Mouse (Mus musculus) G1E (cell line): ENCODE data around the gene Sorcs1.

Source experiments
- CTCF ChIP-seq: IDR thresholded peaks from 2 replicates; pipeline ENCODE4 v1.5.1; 2012; ENCODE audit warnings: low read depth, low read length, inconsistent platforms, mixed read lengths
- GATA1 ChIP-seq: IDR thresholded peaks from 2 replicates; pipeline ENCODE4 v1.6.1; 2012; ENCODE audit warnings: borderline replicate concordance, low read length, inconsistent platforms, mixed read lengths
- GATA2 ChIP-seq: IDR thresholded peaks from 2 replicates; pipeline ENCODE4 v1.6.1; 2012; ENCODE audit warnings: low read depth, low read length, inconsistent platforms, borderline replicate concordance
- POLR2AphosphoS5 ChIP-seq: IDR thresholded peaks from 2 replicates; pipeline ENCODE4 v1.6.1; 2012; ENCODE audit warnings: low read depth, low read length, inconsistent platforms; ENCODE audit not compliant: insufficient replicate concordance
- TAL1 ChIP-seq: conservative IDR thresholded peaks from 2 replicates; pipeline ENCODE4 v1.6.1; 2012; ENCODE audit warnings: low read depth, low read length, inconsistent platforms, mixed read lengths

- no peak for TF ChIP-seq CTCF
- no peak for TF ChIP-seq GATA1
- no peak for TF ChIP-seq TAL1
- TF ChIP-seq POLR2AphosphoS5, result no peak
- TF ChIP-seq GATA2, result no peak
Observed at GRCm38 (mm10) chr19:50558771-50559170, 119.7 kb downstream of the Sorcs1 start.
